Mouse (Mus musculus): Measurements from ENCODE around the gene Gm28043. TPM values are rescaled to one million over a fixed set of nuclear protein-coding genes. Genes with fewer than 3 reads are reported as not detected.
A peak's percentile ranks its signal among the peaks of the same experiment; 100 is the strongest.
"Not testable (repeated sequence)": the region's sequence is repeated elsewhere in the genome, so short reads cannot be mapped to it uniquely, and the experiment has no call there.

Gm28043 gene
- total RNA-seq, 2 experiments from 2014 or later, result 3.0 to 3.2 TPM

DNA sequence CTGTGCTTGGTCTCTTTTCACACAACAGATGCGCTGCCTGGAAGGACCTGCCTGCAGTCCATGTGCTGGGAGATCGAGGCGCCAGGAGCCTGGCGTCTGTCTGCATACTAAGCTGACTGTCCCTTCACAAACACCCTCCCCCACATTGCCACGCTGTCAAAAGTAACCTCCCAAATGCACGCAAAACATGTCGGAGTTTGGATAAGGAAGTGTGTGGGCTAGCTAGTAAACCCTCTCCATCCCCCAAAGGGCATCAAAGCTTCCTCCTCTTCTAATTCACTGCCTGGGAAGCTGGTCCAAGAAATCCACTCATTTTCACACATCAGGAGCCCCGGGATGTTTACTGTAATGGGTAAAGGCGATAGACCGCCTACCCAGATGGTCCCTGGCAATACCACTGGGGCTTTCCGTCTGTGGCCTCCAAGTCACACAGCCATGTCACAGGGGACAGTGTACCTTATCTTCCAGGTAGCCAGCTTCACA lies 95.9 kb downstream of the Gm28043 start:
- no peak for DNase-seq (ENCODE audit: low spot score in 2 of 2)

DNA sequence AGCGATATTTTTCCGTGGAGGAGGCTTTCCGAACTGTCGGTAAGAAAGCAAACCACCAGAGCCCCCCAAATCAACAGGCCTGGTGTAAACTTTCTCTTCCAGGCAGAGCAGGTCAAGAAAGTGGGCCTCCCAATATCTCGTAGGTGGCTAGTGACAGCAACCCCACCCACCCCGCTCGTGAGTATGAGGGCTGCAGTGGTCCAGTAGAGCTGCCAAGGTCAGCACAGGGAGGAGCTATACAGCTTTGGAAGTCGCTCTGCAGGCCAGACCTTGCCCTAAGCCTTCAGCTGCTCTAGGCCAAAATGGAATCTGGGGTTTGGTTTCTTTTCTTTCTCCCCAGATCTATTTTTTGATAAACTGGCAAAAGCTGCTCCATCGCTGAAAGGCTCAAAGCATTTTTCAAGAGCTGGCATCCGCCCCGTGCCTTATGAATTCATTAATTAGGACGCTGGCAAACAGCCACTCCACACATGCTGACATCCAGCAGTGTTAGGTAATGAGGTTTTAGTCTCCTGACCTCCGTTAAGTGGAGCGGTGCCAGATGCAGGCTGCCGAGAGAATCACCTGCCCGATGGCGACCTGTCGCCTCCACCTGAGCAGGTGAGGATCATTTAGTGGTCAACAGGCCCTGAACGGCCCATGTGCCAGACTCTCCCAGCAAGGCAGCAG lies 96.5 kb downstream of the Gm28043 start:
- peak in 1 of 2 experiments; percentile 60 for DNase-seq (ENCODE audit: low spot score in 2 of 2)

DNA sequence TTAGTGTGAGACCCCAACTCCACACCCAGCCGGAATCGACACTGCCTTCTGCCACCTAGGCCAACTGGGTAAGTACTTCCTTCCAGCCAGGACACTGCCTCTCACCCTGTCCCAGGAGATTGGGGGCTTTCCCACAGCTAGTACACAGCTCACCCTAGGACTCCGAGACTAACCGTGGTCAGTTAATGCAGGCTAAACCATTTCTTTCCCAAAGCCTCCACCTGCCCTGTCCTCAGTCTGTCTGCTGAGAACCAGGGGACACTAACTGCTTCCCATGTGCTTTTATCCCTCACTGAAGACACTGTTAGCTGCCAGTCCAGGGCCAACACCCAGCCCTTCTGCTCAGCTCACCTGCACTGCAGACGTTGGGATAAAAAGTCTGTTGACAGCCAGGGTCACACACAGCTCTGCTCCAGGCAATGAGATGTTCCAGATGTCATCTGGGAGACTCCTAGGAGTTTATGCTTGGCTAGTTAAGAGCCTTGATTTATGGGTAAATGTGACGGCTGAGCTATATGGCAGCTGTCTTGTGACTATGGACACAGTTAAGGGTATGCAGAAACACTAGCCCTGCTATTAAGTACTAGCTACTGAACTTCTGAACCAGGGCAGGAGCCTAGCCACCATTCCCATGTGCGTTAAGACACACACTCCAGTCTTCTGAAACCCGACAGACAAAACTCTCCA lies 97.2 kb downstream of the Gm28043 start:
- DNase-seq (ENCODE audit: low spot score in 2 of 2), result no peak

DNA sequence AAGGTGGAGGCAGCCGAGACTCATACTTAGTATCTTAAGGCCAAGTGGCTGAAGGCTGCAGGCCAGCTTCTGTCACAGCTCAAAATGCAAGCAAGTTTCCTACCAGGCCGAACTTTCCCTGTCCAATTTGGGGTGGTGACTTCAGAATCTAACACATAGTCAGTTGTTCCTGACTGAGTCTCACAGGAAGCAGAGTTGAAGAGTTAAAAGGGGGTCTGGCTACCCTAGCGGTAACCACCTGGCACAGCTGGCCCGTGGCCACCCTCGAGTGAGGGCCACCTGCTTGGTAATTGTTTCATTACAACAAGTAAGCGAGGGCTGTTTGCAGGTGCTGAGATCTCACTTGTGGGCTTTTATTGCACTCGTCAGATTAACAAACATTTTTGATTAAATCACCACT lies 97.9 kb downstream of the Gm28043 start:
- no peak for DNase-seq (ENCODE audit: low spot score in 2 of 2)

DNA sequence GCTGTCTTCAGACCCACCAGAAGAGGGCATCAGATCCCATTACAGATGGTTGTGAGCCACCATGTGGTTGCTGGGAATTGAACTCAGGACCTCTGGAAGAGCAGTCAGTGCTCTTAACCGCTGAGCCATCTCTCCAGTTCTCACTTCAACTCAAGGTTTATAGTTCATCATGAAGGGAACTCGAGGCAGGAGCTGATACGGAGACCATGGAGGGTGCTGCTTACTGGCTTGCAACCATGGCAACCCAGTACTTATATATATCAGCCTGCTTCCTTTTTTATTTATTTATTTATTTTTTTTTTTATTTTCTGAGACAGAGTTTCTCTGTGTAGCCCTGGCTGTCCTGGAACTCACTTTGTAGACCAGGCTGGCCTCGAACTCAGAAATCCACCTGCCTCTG lies 99.1 kb downstream of the Gm28043 start:
- DNase-seq (ENCODE audit: low spot score in 2 of 2), result not testable (repeated sequence)

GRCm38 (mm10) chr17:29716732-29717445 lies 102.2 kb downstream of the Gm28043 start, which contains the start of gene Ccdc167:
Gene Ccdc167 (minus strand): TSS chr17:29717044.
- peak; percentile 93 to 98 for DNase-seq (ENCODE audit: low spot score in 2 of 2)

- peak; percentile 50 to 67 for DNase-seq (ENCODE audit: low spot score in 2 of 2)
Observed at GRCm38 (mm10) chr17:29718660-29719059, 104.0 kb downstream of the Gm28043 start.

- DNase-seq (ENCODE audit: low spot score in 2 of 2), result no peak
Observed at GRCm38 (mm10) chr17:29719628-29720575, 105.2 kb downstream of the Gm28043 start.

- DNase-seq (ENCODE audit: low spot score in 2 of 2), result no peak
Observed at GRCm38 (mm10) chr17:29720755-29721365, 106.2 kb downstream of the Gm28043 start.

DNA sequence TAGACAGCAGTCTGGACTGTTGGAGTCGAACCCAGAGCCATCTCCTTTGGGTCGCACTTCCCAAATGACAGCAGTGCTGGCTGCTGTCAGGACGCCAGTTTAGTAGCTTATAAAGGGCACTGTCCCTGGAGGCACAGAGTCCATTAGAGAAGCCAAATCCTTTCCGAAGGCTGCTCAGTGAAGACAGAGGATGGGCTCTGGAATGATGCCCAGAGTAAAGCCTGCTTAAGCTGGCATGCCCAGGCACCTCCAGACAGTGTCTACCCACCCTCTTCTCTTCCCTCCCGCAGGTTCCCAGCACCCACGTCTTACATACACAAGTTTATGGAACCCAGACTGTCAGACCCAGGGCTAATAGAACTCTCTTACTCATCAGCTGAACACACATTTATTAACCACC lies 109.9 kb downstream of the Gm28043 start:
- no peak for DNase-seq (ENCODE audit: low spot score in 2 of 2)

- no peak for DNase-seq (ENCODE audit: low spot score in 2 of 2)
Observed at GRCm38 (mm10) chr17:29725027-29725620, 110.4 kb downstream of the Gm28043 start.

GRCm38 (mm10) chr17:29728082-29728481 lies 113.4 kb downstream of the Gm28043 start:
- no peak for DNase-seq (ENCODE audit: low spot score in 2 of 2)

GRCm38 (mm10) chr17:29730510-29731265 lies 116.0 kb downstream of the Gm28043 start:
- no peak for DNase-seq (ENCODE audit: low spot score in 2 of 2)

DNA sequence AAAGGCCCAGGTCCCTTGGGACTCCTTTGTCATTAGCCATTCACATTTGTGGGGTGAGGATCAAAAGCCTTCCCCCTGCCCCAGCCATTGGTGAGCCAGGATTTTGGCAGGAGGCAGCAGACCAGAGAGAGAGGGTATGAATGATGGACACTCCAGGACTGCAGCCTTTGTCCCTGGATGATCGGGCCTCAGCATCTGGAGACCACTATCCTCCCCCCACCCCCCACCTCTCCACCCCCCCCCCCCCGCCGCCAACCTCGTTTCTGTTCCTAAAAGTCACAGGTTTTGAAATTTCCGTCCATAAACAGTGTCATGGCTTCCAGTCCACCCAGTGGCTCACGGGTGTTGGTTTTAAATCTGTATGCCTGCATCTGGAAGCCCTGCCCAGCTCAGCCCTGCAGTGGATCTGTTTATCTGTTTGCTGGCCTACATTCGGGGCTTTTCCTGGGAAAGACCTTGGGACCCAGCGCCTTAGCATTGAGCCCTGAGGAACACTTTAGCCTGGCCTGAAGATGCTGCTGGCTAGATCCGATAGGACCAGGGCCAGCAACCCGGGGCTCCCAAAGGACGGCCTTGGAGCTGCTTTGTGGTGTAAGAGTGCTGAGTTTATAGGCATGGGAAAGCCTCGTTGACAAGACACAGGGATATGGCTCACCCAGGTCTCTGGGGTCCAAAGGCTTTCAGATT lies 116.7 kb downstream of the Gm28043 start:
- no peak for DNase-seq (ENCODE audit: low spot score in 2 of 2)

DNA sequence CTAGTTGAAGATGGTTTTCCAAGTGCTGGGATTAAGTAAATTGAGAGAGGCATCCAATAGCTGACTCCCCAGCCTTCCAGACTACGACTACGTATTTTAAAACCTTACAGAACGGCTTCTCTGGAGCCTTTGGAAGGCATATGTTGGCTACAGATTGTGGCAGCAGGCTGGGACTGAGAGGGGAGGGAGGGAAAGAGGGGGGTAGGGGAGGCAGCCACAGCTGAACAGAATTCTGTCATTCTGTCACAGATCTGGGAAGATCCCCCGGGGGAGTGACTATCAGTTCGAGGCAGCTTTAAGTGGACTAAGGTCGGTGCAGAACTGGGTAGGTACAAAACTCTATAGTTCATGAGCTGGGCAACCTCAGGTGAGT lies 117.3 kb downstream of the Gm28043 start:
- peak; percentile 78 to 80 for DNase-seq (ENCODE audit: low spot score in 2 of 2)

- DNase-seq (ENCODE audit: low spot score in 2 of 2), result no peak
Observed at GRCm38 (mm10) chr17:29732522-29732921, 117.8 kb downstream of the Gm28043 start.

- no peak for DNase-seq (ENCODE audit: low spot score in 2 of 2)
Observed at GRCm38 (mm10) chr17:29736448-29737014, 121.9 kb downstream of the Gm28043 start.

Data from layer of hippocampus, adult 18-20 months (tissue).